Mouse (Mus musculus) intestine, postnatal 0 days (tissue): ENCODE measurements around the gene Wwox. TPM values are rescaled to one million over a fixed set of nuclear protein-coding genes. Genes with fewer than 3 reads are reported as not detected.

Experiments used
- ATAC-seq: fragments of 200-750 bp; cut with Nextera tagmentation; 2 replicates; pipeline ENCODE4 v1.8.0; 2017; ENCODE audit warnings: mild to moderate bottlenecking, moderate TSS enrichment, moderate library complexity
- H3K27ac ChIP-seq: fragments of 300-500 bp; sonication (generic); 2 replicates; pipeline ENCODE4 v1.5.1; 2014; ENCODE audit warnings: mild to moderate bottlenecking, low read depth, low read length, moderate library complexity
- H3K27me3 ChIP-seq: fragments of 300-500 bp; sonication (generic); replicated peaks from 2 replicates; pipeline ENCODE4 v1.6.1; 2014; ENCODE audit warnings: low read length, mixed read lengths; ENCODE audit not compliant: control insufficient read depth, insufficient read depth
- H3K36me3 ChIP-seq: fragments of 300-500 bp; sonication (generic); 2 replicates; pipeline ENCODE4 v1.6.1; 2014; ENCODE audit warnings: mild to moderate bottlenecking, moderate library complexity; ENCODE audit not compliant: control insufficient read depth, insufficient read depth
- H3K4me1 ChIP-seq: fragments of 300-500 bp; sonication (generic); replicated peaks from 2 replicates; pipeline ENCODE4 v1.6.1; 2014; ENCODE audit warnings: antibody characterized with exemption, low read length, mixed read lengths; ENCODE audit not compliant: control insufficient read depth, insufficient read depth
- H3K4me2 ChIP-seq: fragments of 300-500 bp; sonication (generic); replicated peaks from 2 replicates; pipeline ENCODE4 v1.6.1; 2014; ENCODE audit warnings: low read depth, mild to moderate bottlenecking, moderate library complexity
- H3K4me3 ChIP-seq: fragments of 300-500 bp; sonication (generic); 2 replicates; pipeline ENCODE4 v1.5.1; 2014; ENCODE audit warnings: low read depth, low read length
- H3K9ac ChIP-seq: fragments of 300-500 bp; sonication (generic); 2 replicates; pipeline ENCODE4 v1.6.1; 2014; ENCODE audit warnings: mild to moderate bottlenecking, low read depth, low read length
- H3K9me3 ChIP-seq: fragments of 300-500 bp; sonication (generic); 2 replicates; pipeline ENCODE4 v1.6.1; 2016; ENCODE audit warnings: mixed run types; ENCODE audit not compliant: control insufficient read depth
- CTCF ChIP-seq: sonication (generic); IDR thresholded peaks from 2 replicates; pipeline ENCODE4 v1.5.1; 2016; ENCODE audit warnings: low read depth, mild to moderate bottlenecking, control low read depth, antibody characterized with exemption, moderate library complexity
- WGBS: fragments of 180-500 bp; shearing (Covaris S2); extraction: QIAGEN DNeasy Blood & Tissue Kit; methylation state at CpG from one replicate; pipeline ENCODE4 v1.1.7; 2014; 5-methylcytosine and 5-hydroxymethylcytosine counted together
- polyA plus RNA-seq: library from polyadenylated mRNA; unstranded; fragments of >200 nt; fragmentation: Nextera tagmentation; extraction: Ambion mirVana; gene quantifications from 2 replicates; pipeline ENCODE4 v1.2.1, GENCODE M21; 2015

Gene Wwox
- polyA plus RNA-seq, 1 experiment from 2014 or later: 7.1 TPM

DNA sequence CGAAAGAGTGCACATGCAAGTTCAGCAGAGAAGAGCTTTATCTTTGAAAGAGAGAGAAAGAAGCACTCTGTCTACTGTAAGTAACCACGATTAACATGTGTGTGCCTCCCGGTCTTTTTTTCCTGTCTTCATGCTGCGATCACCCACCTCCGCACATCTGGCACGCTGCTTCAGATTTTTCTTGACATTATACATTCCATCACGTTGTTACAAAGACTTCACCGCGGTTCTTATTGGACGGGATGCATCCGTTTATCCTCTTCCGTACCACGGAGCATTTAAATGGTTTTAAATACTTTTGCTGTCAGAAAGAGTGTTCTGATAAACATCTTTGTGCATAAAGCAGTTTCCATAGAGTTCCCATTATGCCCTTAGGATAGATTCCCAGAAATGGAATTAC is 816.1 kb downstream of the Wwox start:
- H3K36me3 ChIP-seq: no peaks in the 10 kb centered on the region
- H3K9ac ChIP-seq: no peak overlapping the region
- H3K9me3 ChIP-seq: no peaks in the 10 kb centered on the region
- no peak overlapping the region for H3K27ac ChIP-seq
- no peak for ATAC-seq
- no peak for TF ChIP-seq CTCF
- no peaks in the 10 kb centered on the region for H3K27me3 ChIP-seq
- H3K4me2 ChIP-seq: peak overlapping the region; percentile 9; the same call in 1 of the 2 replicates
- WGBS: 65% methylated on average over 13 of the region's 13 CpGs
- H3K4me3 ChIP-seq: no peak overlapping the region
- no peaks in the 10 kb centered on the region for H3K4me1 ChIP-seq

GRCm38 (mm10) chr8:115257417-115257816 is 818.0 kb downstream of the Wwox start:
- H3K36me3 ChIP-seq: no peaks in the 10 kb centered on the region
- H3K4me1 ChIP-seq: no peaks in the 10 kb centered on the region
- no peaks in the 10 kb centered on the region for H3K9me3 ChIP-seq
- H3K9ac ChIP-seq: no peak overlapping the region
- 94% methylated on average over 17 of the region's 17 CpGs for WGBS
- no peak for ATAC-seq
- H3K4me3 ChIP-seq: no peak overlapping the region
- TF ChIP-seq CTCF: no peak
- H3K27me3 ChIP-seq: no peaks in the 10 kb centered on the region
- no peak overlapping the region for H3K27ac ChIP-seq
- H3K4me2 ChIP-seq: no peak overlapping the region

GRCm38 (mm10) chr8:115259806-115260205 is 820.4 kb downstream of the Wwox start:
- no peak for ATAC-seq
- H3K36me3 ChIP-seq: no peaks in the 10 kb centered on the region
- 69% methylated on average over 12 of the region's 12 CpGs for whole genome bisulfite sequencing
- H3K9me3 ChIP-seq: no peaks in the 10 kb centered on the region
- H3K4me3 ChIP-seq: no peak overlapping the region
- TF ChIP-seq CTCF: no peak
- no peaks in the 10 kb centered on the region for H3K27me3 ChIP-seq
- H3K9ac ChIP-seq: no peak overlapping the region
- H3K4me1 ChIP-seq: no peaks in the 10 kb centered on the region
- no peak overlapping the region for H3K27ac ChIP-seq
- H3K4me2 ChIP-seq: no peak overlapping the region

GRCm38 (mm10) chr8:115267196-115267595 is 827.7 kb downstream of the Wwox start:
- H3K36me3 ChIP-seq: no peaks in the 10 kb centered on the region
- 73% methylated on average over 11 of the region's 11 CpGs for WGBS
- ATAC-seq: no peak
- no peaks in the 10 kb centered on the region for H3K27me3 ChIP-seq
- no peaks in the 10 kb centered on the region for H3K9me3 ChIP-seq
- no peak for TF ChIP-seq CTCF
- no peak overlapping the region for H3K9ac ChIP-seq
- H3K4me2 ChIP-seq: no peak overlapping the region
- no peaks in the 10 kb centered on the region for H3K4me1 ChIP-seq
- no peak overlapping the region for H3K4me3 ChIP-seq
- H3K27ac ChIP-seq: no peak overlapping the region

- TF ChIP-seq CTCF: no peak
- H3K27me3 ChIP-seq: no peaks in the 10 kb centered on the region
- H3K4me2 ChIP-seq: no peak overlapping the region
- H3K4me3 ChIP-seq: no peak overlapping the region
- 62% methylated on average over 4 of the region's 4 CpGs for WGBS
- no peak for ATAC-seq
- H3K9ac ChIP-seq: no peak overlapping the region
- H3K27ac ChIP-seq: no peak overlapping the region
- no peaks in the 10 kb centered on the region for H3K36me3 ChIP-seq
- H3K4me1 ChIP-seq: no peaks in the 10 kb centered on the region
- H3K9me3 ChIP-seq: no peaks in the 10 kb centered on the region
Observed at GRCm38 (mm10) chr8:115269601-115270000, 830.1 kb downstream of the Wwox start.

- Histone ChIP-seq H3K4me2 (no peak overlapping the region), H3K4me1 (no peaks in the 10 kb centered on the region), H3K27me3 (no peaks in the 10 kb centered on the region), H3K9ac (no peak overlapping the region), H3K27ac (no peak overlapping the region), H3K4me3 (no peak overlapping the region), H3K9me3 (no peaks in the 10 kb centered on the region), H3K36me3 (no peaks in the 10 kb centered on the region)
- no peak for ATAC-seq
- WGBS: 81% methylated on average over 6 of the region's 6 CpGs
- TF ChIP-seq CTCF: no peak
Observed at GRCm38 (mm10) chr8:115273976-115274375, 834.5 kb downstream of the Wwox start.

DNA sequence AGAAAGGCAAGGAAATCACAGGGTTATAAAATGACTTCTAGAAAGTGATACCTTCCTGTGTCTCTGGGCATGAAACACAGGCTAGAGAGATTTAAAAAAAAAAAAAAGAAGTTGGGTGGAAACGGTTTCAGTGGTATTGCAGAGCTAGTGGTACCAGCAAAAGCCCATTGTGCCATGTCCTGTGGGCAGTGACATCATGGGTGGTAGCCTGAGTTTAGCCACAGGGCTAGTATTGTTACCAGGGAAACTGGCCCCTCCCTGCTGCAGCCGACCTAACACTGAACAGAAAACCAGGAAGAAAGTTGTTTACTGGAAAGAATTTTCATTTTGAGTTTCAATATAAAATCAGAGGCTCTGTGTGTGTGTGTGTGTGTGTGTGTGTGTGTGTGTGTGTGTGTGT is 836.8 kb downstream of the Wwox start:
- ATAC-seq: no peak
- no peaks in the 10 kb centered on the region for H3K4me1 ChIP-seq
- H3K36me3 ChIP-seq: no peaks in the 10 kb centered on the region
- no peak overlapping the region for H3K4me3 ChIP-seq
- H3K27ac ChIP-seq: no peak overlapping the region
- H3K9me3 ChIP-seq: no peaks in the 10 kb centered on the region
- TF ChIP-seq CTCF: no peak
- WGBS: 62% methylated on average over 2 of the region's 2 CpGs
- H3K27me3 ChIP-seq: no peaks in the 10 kb centered on the region
- no peak overlapping the region for H3K9ac ChIP-seq
- no peak overlapping the region for H3K4me2 ChIP-seq
